Mouse (Mus musculus) liver, embryonic 18 days (tissue): ENCODE measurements around the gene Glrx2. TPM values are rescaled to one million over a fixed set of nuclear protein-coding genes. Genes with fewer than 3 reads are reported as not detected.

Source experiments
- polyA plus RNA-seq: library from polyadenylated mRNA; depleted of rRNA; stranded (reverse); fragments of >200 nt; gene quantifications from 2 replicates; pipeline ENCODE4 v1.2.3, GENCODE M21; 2012; rRNA removed

The Glrx2 gene
- 21.1 and 23.0 TPM in 2 replicates for polyA plus RNA-seq

DNA sequence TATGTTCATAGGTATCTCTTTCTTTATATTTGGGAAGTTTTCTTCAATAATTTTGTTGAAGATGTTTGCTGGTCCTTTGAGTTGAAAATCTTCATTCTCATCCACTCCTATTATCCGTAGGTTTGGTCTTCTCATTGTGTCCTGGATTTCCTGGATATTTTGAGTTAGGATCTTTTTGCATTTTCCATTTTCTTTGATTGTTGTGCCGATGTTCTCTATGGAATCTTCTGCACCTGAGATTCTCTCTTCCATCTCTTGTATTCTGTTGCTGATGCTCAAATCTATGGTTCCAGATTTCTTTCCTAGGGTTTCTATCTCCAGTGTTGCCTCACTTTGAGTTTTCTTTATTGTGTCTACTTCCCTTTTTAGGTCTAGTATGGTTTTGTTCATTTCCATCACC, at the start of gene Glrx2:
Gene Glrx2 (plus strand): TSS at position 301 of the 400 bp plus-strand sequence.

DNA sequence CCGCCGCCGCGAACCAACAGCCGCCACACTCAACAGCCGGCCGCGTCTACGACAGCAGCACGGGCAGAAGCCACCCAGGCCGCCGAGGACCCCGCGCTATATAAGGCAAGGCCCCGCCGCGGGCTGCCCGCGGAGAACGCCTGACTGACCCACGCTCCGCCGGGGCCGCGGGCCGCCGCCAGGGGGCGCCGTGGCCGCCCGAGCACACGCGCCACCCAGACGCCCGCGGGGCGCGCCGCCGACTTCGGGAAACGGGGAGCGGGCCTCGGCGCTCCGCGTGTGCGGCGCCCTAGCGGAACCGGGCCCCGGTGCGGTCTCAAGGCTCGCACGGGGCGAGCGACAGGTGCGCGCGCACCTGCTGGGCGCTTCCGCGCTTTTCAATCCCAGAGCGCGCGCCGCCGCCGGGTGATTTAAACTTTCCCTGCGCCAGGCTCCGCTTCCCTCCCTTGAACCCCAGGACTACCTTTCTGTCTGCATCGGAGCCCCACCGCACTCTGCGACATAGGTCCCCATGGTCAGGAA, 13.3 kb upstream of the Glrx2 start, which contains the start of gene Cdc73:
Gene Cdc73 (minus strand): TSS at position 153 of the 522 bp plus-strand sequence.

DNA sequence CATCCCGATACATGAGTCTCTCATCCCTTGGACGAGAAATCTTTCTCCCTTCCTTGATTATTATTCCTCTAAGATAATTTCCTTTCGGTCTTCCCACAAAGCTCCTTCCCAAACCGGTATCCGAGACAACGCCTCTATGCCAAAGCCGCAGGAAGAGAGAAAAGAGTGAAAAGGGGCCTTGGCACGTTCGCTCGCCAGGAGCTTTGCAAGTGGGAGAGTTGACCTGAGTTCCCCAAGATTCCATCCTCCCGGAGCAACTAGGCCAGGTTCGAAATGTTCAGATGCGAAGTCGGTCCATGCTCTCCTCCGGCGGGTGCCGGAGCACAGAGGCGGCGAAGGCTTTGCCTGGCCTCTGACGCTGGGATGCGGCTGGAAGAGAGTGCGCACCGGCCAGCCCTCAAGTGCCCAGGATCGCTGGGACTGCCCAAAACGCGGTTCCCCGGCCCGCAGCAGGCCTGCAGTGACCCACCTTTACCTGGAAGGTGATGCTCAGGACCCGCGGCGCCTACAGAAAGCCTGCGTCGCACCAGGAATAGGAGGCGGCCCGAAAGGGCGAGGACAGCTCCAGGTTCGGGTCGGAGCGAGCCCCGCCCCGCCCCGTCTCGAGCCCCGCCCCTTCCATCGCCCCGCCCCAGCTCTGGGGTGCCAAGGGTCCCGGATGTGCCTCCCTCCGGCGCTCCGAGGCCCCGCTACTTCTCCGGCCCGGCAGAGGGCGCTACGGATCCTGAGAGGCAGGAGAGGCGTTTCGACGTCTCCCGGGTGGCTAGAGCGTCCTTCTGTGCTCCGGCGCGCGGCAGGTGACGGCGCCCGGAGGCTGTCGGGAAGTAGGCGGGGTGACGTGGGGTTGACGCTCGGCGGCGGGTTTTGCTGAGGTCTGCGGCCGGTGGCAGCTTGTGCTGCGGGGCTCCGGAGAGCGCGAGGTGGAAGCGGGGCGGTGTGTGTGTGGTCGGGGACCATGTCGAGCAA, 60.6 kb downstream of the Glrx2 start, which contains the start of the genes Trove2 and Uchl5:
Gene Trove2 (minus strand): TSS at position 623 of the 966 bp plus-strand sequence.
Gene Uchl5 (plus strand): TSS at position 827 of the 966 bp plus-strand sequence.

Other genes with a start within 250 kb of the Glrx2 start
- not detected in 2 replicates for gene B3galt2, start 75.7 kb upstream of the Glrx2 start, polyA plus RNA-seq
- 10.3 and 12.4 TPM in 2 replicates for gene Cdc73, start 13.4 kb upstream of the Glrx2 start, polyA plus RNA-seq
- gene Trove2, start 60.7 kb downstream of the Glrx2 start, polyA plus RNA-seq, result 0.83 and 0.85 TPM in 2 replicates
- 12.1 and 13.8 TPM in 2 replicates for gene Uchl5, start 60.9 kb downstream of the Glrx2 start, polyA plus RNA-seq